Mouse (Mus musculus) hindbrain, embryonic 16.5 days (tissue): ENCODE data around the gene Ush2a. TPM values are rescaled to one million over a fixed set of nuclear protein-coding genes. Genes with fewer than 3 reads are reported as not detected.

ENCODE experiments used
- ATAC-seq: fragments of 200-750 bp; cut with Nextera tagmentation; 2 replicates; pipeline ENCODE4 v1.8.0; 2017; ENCODE audit warnings: moderate TSS enrichment, moderate library complexity
- H3K27ac ChIP-seq: fragments of 300-500 bp; sonication (generic); 2 replicates; pipeline ENCODE4 v1.5.1; 2014; ENCODE audit warnings: low read depth, mild to moderate bottlenecking, control low read depth, low read length, moderate library complexity
- H3K27me3 ChIP-seq: fragments of 300-500 bp; sonication (generic); replicated peaks from 2 replicates; pipeline ENCODE4 v1.6.1; 2014; ENCODE audit warnings: low read length; ENCODE audit not compliant: control insufficient read depth, insufficient read depth
- H3K36me3 ChIP-seq: fragments of 300-500 bp; sonication (generic); 2 replicates; pipeline ENCODE4 v1.6.1; 2014; ENCODE audit warnings: mild to moderate bottlenecking, low read length, moderate library complexity, mixed read lengths; ENCODE audit not compliant: control insufficient read depth, insufficient read depth
- H3K4me1 ChIP-seq: fragments of 300-500 bp; sonication (generic); 2 replicates; pipeline ENCODE4 v1.6.1; 2014; ENCODE audit warnings: low read depth, low read length; ENCODE audit not compliant: control insufficient read depth, insufficient read depth
- H3K4me2 ChIP-seq: fragments of 300-500 bp; sonication (generic); 2 replicates; pipeline ENCODE4 v1.6.1; 2014; ENCODE audit warnings: mild to moderate bottlenecking, low read length, control low read depth, moderate library complexity
- H3K4me3 ChIP-seq: fragments of 300-500 bp; sonication (generic); 2 replicates; pipeline ENCODE4 v1.5.1; 2014; ENCODE audit warnings: mild to moderate bottlenecking, low read length, control low read depth, moderate library complexity
- H3K9ac ChIP-seq: fragments of 300-500 bp; sonication (generic); 2 replicates; pipeline ENCODE4 v1.6.1; 2014; ENCODE audit warnings: low read depth, mild to moderate bottlenecking, control low read depth, low read length, moderate library complexity
- H3K9me3 ChIP-seq: fragments of 300-500 bp; sonication (generic); 2 replicates; pipeline ENCODE4 v1.6.1; 2014; ENCODE audit warnings: mild to moderate bottlenecking, low read length, moderate library complexity; ENCODE audit not compliant: control insufficient read depth
- WGBS: fragments of 180-500 bp; shearing (Covaris S2); extraction: QIAGEN DNeasy Blood & Tissue Kit; methylation state at CpG from one replicate; pipeline ENCODE4 v1.1.7; 2014; 5-methylcytosine and 5-hydroxymethylcytosine counted together
- polyA plus RNA-seq: library from polyadenylated mRNA; unstranded; fragments of >200 nt; fragmentation: Nextera tagmentation; extraction: Ambion mirVana; gene quantifications from 2 replicates; pipeline ENCODE4 v1.2.1, GENCODE M21; 2015

Ush2a gene
- polyA plus RNA-seq, 1 experiment from 2014 or later: 0.34 TPM

DNA sequence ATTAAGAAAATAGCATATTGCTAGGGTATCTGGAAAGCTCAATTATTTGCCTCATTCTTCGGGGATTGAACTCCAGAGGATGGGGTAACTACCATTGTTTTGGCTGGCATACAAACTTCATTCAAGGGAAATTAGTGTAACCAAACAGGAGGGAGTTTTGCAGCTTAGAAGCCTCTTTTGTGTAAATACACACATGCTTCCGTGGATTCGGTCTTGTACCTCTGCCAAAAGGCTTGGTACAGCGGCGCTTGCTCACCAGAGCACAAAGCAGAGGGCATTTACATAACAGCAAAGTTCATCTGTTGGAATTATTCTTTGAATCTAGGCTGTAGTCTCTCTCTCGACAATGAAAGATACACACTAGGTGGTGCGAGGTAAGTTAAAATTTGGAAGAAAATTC is 467.4 kb downstream of the Ush2a start:
- Histone ChIP-seq H3K27me3 (no peaks in the 10 kb centered on the region), H3K9ac (no peak overlapping the region), H3K4me2 (no peak overlapping the region), H3K9me3 (no peaks in the 10 kb centered on the region), H3K4me3 (no peak overlapping the region), H3K27ac (no peak overlapping the region), H3K4me1 (peaks cover 6% of the 10 kb centered on the region), H3K36me3 (no peaks in the 10 kb centered on the region)
- no peak for ATAC-seq
- WGBS: 29% methylated on average over 7 of the region's 7 CpGs

DNA sequence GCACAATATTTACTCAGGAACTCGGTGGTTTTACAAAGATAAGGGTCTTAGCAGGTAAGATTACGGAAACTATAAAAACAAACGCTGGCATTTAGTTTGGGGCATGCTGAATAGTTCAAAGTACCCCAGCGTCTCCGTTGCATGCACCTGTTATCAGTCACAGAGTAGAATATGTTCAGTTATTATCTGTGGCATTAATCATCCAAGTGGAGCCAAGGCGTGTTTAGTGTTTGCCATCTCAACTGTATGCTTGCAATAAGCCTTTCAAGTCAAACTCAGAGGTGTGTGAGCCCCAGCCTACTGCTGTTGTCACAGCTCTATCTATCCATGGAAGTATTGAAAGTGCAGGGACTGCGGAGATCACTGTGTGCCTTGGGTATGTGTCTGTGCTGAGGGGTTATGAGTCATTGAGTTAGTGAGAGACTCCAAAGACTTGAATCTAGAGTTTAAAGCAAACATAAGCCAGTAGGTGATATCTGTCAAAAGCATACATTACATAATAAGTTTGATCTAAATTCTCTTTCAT is 473.0 kb downstream of the Ush2a start:
- 93% methylated on average over 7 of the region's 7 CpGs for WGBS
- Histone ChIP-seq H3K9me3 (no peaks in the 10 kb centered on the region), H3K4me2 (no peak overlapping the region)

GRCm38 (mm10) chr1:188742971-188743370 is 481.1 kb downstream of the Ush2a start:
- Histone ChIP-seq H3K27ac (no peak overlapping the region), H3K4me1 (no peaks in the 10 kb centered on the region), H3K9me3 (no peaks in the 10 kb centered on the region), H3K27me3 (no peaks in the 10 kb centered on the region), H3K4me3 (no peak overlapping the region), H3K9ac (no peak overlapping the region), H3K4me2 (no peak overlapping the region), H3K36me3 (no peaks in the 10 kb centered on the region)
- 45% methylated on average over 7 of the region's 7 CpGs for WGBS
- ATAC-seq: no peak

More for the DNA sequence above, 473.0 kb downstream of the Ush2a start:
- Histone ChIP-seq H3K4me3 (no peak overlapping the region), H3K36me3 (no peaks in the 10 kb centered on the region), H3K9ac (no peak overlapping the region), H3K27me3 (no peaks in the 10 kb centered on the region), H3K4me1 (no peaks in the 10 kb centered on the region), H3K27ac (no peak overlapping the region)
- no peak for ATAC-seq

DNA sequence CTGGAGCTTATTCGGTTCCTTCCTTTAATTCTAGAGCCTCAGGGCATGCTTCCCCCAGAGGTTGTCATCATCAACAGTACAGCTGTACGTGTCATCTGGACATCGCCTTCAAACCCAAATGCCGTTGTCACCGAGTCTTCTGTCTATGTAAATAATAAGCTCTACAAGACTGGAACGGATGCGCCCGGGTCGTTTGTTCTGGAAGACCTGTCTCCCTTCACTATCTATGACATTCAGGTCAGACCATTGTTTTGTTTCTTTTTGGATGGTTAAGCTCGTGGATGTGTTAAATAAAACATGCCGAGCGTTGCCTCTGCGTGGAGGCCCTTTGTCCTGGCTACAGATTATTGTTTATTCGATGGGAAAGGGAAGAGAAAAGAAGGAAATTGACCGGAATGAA is 493.2 kb downstream of the Ush2a start:
- H3K36me3 ChIP-seq: no peaks in the 10 kb centered on the region
- H3K4me1 ChIP-seq: no peaks in the 10 kb centered on the region
- H3K9me3 ChIP-seq: no peaks in the 10 kb centered on the region
- 24% methylated on average over 15 of the region's 15 CpGs for WGBS
- no peak overlapping the region for H3K4me2 ChIP-seq
- ATAC-seq: no peak
- H3K27ac ChIP-seq: no peak overlapping the region
- no peak overlapping the region for H3K4me3 ChIP-seq
- H3K9ac ChIP-seq: no peak overlapping the region
- no peaks in the 10 kb centered on the region for H3K27me3 ChIP-seq

GRCm38 (mm10) chr1:188760515-188760914 is 498.7 kb downstream of the Ush2a start:
- H3K9ac ChIP-seq: no peak overlapping the region
- no peak overlapping the region for H3K4me2 ChIP-seq
- WGBS: 73% methylated on average over 3 of the region's 3 CpGs
- no peaks in the 10 kb centered on the region for H3K36me3 ChIP-seq
- H3K27me3 ChIP-seq: no peaks in the 10 kb centered on the region
- ATAC-seq: no peak
- no peaks in the 10 kb centered on the region for H3K4me1 ChIP-seq
- no peak overlapping the region for H3K27ac ChIP-seq
- H3K9me3 ChIP-seq: no peaks in the 10 kb centered on the region
- no peak overlapping the region for H3K4me3 ChIP-seq

GRCm38 (mm10) chr1:188762463-188762862 is 500.6 kb downstream of the Ush2a start:
- no peak overlapping the region for H3K4me3 ChIP-seq
- ATAC-seq: no peak
- WGBS: 89% methylated on average over 6 of the region's 6 CpGs

GRCm38 (mm10) chr1:188763761-188764160 is 501.9 kb downstream of the Ush2a start:
- Histone ChIP-seq H3K27me3 (no peaks in the 10 kb centered on the region), H3K9me3 (no peaks in the 10 kb centered on the region), H3K4me1 (no peaks in the 10 kb centered on the region), H3K4me3 (no peak overlapping the region), H3K27ac (no peak overlapping the region), H3K9ac (no peak overlapping the region), H3K36me3 (no peaks in the 10 kb centered on the region), H3K4me2 (no peak overlapping the region)
- ATAC-seq: no peak
- 73% methylated on average over 3 of the region's 3 CpGs for WGBS

More at GRCm38 (mm10) chr1:188762463-188762862, 500.6 kb downstream of the Ush2a start:
- Histone ChIP-seq H3K27me3 (no peaks in the 10 kb centered on the region), H3K9ac (no peak overlapping the region), H3K4me1 (no peaks in the 10 kb centered on the region), H3K27ac (no peak overlapping the region), H3K9me3 (no peaks in the 10 kb centered on the region), H3K4me2 (no peak overlapping the region), H3K36me3 (no peaks in the 10 kb centered on the region)

- 89% methylated on average over 1 of the region's 1 CpGs for WGBS
- H3K4me2 ChIP-seq: no peak overlapping the region
- H3K9ac ChIP-seq: no peak overlapping the region
- H3K36me3 ChIP-seq: no peaks in the 10 kb centered on the region
- H3K4me3 ChIP-seq: no peak overlapping the region
- H3K9me3 ChIP-seq: peaks cover 4% of the 10 kb centered on the region; the same call in 1 of the 2 replicates
- no peak overlapping the region for H3K27ac ChIP-seq
- no peaks in the 10 kb centered on the region for H3K27me3 ChIP-seq
- no peaks in the 10 kb centered on the region for H3K4me1 ChIP-seq
- no peak for ATAC-seq
These were observed 509.0 kb downstream of the Ush2a start for GRCm38 (mm10) chr1:188770828-188771227.

DNA sequence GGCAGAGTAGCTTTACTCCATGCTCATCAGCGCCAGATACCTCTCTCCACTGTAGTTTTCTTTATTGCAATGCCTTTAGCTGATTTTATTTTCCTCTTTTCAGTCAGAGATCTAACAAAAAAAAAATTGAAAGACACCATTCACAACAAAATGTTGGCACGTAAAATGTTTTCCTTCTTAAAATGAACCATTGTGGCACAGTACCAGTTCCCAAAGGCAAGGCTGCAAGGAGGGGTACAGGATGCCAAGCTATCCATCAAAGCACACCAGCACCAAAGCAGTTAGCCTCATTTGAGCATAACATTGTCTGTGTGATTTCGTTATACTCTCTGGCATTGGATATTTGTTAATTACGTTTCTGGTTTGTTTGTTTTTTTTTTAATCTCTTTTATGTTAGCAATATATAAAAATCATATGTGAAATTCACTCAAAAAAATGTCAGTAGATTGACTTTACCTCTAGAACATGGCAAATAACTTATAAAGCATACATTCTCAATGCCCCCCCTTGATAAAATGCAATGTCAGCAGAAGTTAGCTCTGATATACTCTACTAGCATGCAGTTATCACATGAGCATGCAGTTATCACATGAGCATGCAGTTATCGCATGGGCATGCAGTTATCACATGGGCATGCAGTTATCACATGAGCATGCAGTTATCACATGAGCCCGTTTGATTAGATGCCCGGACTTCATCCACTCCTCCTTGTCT is 510.9 kb downstream of the Ush2a start:
- ATAC-seq: no peak
- no peak overlapping the region for H3K27ac ChIP-seq
- WGBS: 86% methylated on average over 7 of the region's 7 CpGs

More for the DNA sequence above, 510.9 kb downstream of the Ush2a start:
- H3K36me3 ChIP-seq: no peaks in the 10 kb centered on the region
- no peak overlapping the region for H3K4me3 ChIP-seq
- no peaks in the 10 kb centered on the region for H3K27me3 ChIP-seq
- peaks cover 7% of the 10 kb centered on the region; the same call in 1 of the 2 replicates for H3K9me3 ChIP-seq
- H3K4me2 ChIP-seq: no peak overlapping the region
- no peak overlapping the region for H3K9ac ChIP-seq
- no peaks in the 10 kb centered on the region for H3K4me1 ChIP-seq
